Mouse (Mus musculus) T-helper 17 cell (primary cell): ENCODE data around the gene Fbxl19.

Source experiments
- in situ Hi-C, 2 experiments: fragments of 300-600 bp; cut with MboI, MseI; formaldehyde crosslinking; loops; 1 replicate in 1 of 2; 2 replicates in 1 of 2; pipeline ENCODE4 v1.15.1; 2025; ENCODE audit warnings: high pct_unique_total_duplicates in 2 of 2

The Fbxl19 gene

GRCm38 (mm10) chr7:127799211-127799610 is 54.9 kb downstream of the Fbxl19 start:
- in situ Hi-C loops, result no loop called here

- in situ Hi-C loops, result no loop called here
These were observed 55.4 kb downstream of the Fbxl19 start for GRCm38 (mm10) chr7:127799738-127800137.

- in situ Hi-C loops, result no loop called here
These were observed 56.2 kb downstream of the Fbxl19 start, which contains the start of gene Hsd3b7 for GRCm38 (mm10) chr7:127800435-127801009. Hsd3b7 (plus strand) TSS chr7:127800604.

- in situ Hi-C loops, result no loop called here
These were observed 56.8 kb downstream of the Fbxl19 start for GRCm38 (mm10) chr7:127801010-127801621.

GRCm38 (mm10) chr7:127802313-127802712 is 58.0 kb downstream of the Fbxl19 start:
- in situ Hi-C loops, result no loop called here

- in situ Hi-C loops, result no loop called here
These were observed 64.5 kb downstream of the Fbxl19 start for GRCm38 (mm10) chr7:127808821-127809220.

GRCm38 (mm10) chr7:127809846-127810245 is 65.5 kb downstream of the Fbxl19 start:
- in situ Hi-C loops, result no loop called here

GRCm38 (mm10) chr7:127810650-127811049 is 66.3 kb downstream of the Fbxl19 start:
- in situ Hi-C loops, result no loop called here

- in situ Hi-C loops, result no loop called here
These were observed 66.9 kb downstream of the Fbxl19 start for GRCm38 (mm10) chr7:127811240-127811639.

GRCm38 (mm10) chr7:127812292-127812691 is 67.9 kb downstream of the Fbxl19 start:
- in situ Hi-C loops, result no loop called here

GRCm38 (mm10) chr7:127813821-127814220 is 69.5 kb downstream of the Fbxl19 start:
- in situ Hi-C loops, result no loop called here

- in situ Hi-C loops, result no loop called here
These were observed 70.0 kb downstream of the Fbxl19 start for GRCm38 (mm10) chr7:127814241-127814921.

- in situ Hi-C loops, result no loop called here
These were observed 70.8 kb downstream of the Fbxl19 start for GRCm38 (mm10) chr7:127815116-127815665.

- in situ Hi-C loops, result no loop called here
These were observed 71.8 kb downstream of the Fbxl19 start for GRCm38 (mm10) chr7:127815954-127816821.

GRCm38 (mm10) chr7:127817053-127817452 is 72.7 kb downstream of the Fbxl19 start:
- in situ Hi-C loops, result no loop called here

- in situ Hi-C loops, result no loop called here
These were observed 73.4 kb downstream of the Fbxl19 start for GRCm38 (mm10) chr7:127817776-127818175.
